Mouse (Mus musculus) ovary, adult 18-20 months (tissue): ENCODE data around the gene Dnah7b.
"Not testable (repeated sequence)": the region's sequence is repeated elsewhere in the genome, so short reads cannot be mapped to it uniquely, and the experiment has no call there.

Experiments used
- DNase-seq: peaks from one replicate; pipeline ENCODE4 v3.0.0; 2022; ENCODE audit warnings: low spot score, mixed read lengths

The Dnah7b gene

GRCm38 (mm10) chr1:46294451-46294850 lies 228.3 kb downstream of the Dnah7b start:
- DNase-seq: not testable (repeated sequence)

- not testable (repeated sequence) for DNase-seq
These were observed 259.8 kb downstream of the Dnah7b start for GRCm38 (mm10) chr1:46325942-46326341.

GRCm38 (mm10) chr1:46345301-46345700 lies 279.2 kb downstream of the Dnah7b start:
- not testable (repeated sequence) for DNase-seq

GRCm38 (mm10) chr1:46380641-46381040 lies 314.5 kb downstream of the Dnah7b start:
- DNase-seq: not testable (repeated sequence)

- not testable (repeated sequence) for DNase-seq
These were observed 328.7 kb downstream of the Dnah7b start for GRCm38 (mm10) chr1:46394681-46395297.

GRCm38 (mm10) chr1:46408324-46409115 lies 342.4 kb downstream of the Dnah7b start:
- DNase-seq: no peak

- DNase-seq: not testable (repeated sequence)
These were observed 348.7 kb downstream of the Dnah7b start for GRCm38 (mm10) chr1:46414798-46415197.

GRCm38 (mm10) chr1:46416946-46417345 lies 350.8 kb downstream of the Dnah7b start:
- not testable (repeated sequence) for DNase-seq

- DNase-seq: not testable (repeated sequence)
These were observed 352.9 kb downstream of the Dnah7b start for GRCm38 (mm10) chr1:46418966-46419365.
